Mouse (Mus musculus) skeletal muscle tissue, adult 2 months (tissue): Measurements from ENCODE around the gene Acoxl.
"Not testable (repeated sequence)": the region's sequence is repeated elsewhere in the genome, so short reads cannot be mapped to it uniquely, and the experiment has no call there.

Source experiments
- DNase-seq: peaks from one replicate; pipeline ENCODE4 v3.0.0-alpha.2; 2012; ENCODE audit warnings: low read depth, low spot score

The Acoxl gene

DNA sequence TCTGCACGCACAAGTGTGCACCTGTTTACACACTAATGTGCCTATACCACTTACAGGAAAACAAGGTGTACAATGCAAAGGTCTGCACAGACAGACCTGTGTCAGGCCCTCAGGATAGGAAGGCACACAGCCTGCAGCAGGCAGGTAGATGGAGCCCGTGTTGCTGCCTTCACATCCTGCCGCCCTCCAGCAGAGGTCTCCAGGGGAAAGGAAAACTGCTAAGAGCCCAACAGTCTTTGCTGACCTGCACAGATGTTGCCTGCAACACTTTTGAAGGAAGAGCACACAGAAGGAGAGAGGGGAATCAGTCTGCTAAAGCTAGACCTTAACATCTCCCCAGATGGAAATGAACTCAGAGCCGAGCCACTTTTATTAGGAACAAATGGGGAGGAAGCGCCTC lies 240.2 kb downstream of the Acoxl start:
- peak; percentile 22 for DNase-seq

DNA sequence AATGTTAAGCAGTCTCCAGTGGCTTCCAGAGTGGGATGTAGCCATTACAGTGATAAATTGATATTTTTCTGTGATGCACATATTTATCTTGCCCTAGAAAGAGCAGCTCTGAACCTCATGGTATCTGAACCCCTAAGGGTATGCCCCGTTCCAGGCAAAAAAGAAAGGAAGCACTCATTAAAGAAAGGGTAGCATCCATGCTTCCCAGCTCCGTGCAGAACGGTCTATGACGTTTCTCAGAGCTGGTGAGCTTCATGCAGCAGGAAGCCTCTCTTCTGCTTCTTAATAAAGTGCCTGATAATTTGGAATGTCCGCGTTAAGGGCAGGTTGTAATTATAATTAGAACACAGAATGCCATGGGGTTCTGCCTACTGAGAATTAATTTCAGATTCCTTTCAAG lies 240.6 kb downstream of the Acoxl start:
- no peak for DNase-seq

DNA sequence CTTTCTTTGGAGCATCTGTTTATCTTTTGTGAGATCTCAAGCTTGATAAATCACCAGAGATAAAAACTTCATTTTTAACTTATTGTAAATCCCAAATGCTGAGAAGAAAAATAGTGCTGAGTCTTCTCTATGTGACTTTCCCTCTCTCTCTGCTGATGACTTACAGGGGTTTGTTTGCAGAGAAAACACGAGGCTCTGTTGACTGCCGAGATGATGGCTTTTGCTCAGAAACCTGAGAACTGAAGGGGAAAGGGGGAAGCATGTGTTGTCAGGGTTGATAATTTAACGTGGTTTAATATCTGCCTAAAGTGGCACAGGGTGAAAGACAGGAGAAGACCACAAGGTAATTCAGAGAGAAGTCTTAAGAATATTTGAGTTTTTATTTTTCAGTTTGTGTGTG lies 245.2 kb downstream of the Acoxl start:
- no peak for DNase-seq

DNA sequence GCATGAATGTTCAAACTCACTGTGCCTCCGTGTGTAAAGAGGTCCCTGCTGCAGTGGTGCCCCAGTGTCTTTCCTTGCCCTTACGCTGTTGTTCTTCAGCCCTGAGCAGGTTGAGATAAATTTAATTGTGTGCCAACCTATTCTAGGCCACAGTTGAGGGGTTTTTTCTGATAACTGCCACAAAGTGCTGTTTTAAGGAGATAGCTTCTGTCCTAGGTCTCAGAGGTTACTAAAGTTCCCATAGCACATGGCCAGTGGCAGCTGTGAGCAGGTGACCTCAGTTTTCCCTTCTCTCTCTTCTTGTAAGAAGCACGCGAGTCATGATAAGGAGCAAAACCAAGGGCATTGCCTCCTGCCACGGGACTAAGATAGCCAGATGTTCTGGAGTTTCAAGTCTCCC lies 245.9 kb downstream of the Acoxl start:
- no peak for DNase-seq

DNA sequence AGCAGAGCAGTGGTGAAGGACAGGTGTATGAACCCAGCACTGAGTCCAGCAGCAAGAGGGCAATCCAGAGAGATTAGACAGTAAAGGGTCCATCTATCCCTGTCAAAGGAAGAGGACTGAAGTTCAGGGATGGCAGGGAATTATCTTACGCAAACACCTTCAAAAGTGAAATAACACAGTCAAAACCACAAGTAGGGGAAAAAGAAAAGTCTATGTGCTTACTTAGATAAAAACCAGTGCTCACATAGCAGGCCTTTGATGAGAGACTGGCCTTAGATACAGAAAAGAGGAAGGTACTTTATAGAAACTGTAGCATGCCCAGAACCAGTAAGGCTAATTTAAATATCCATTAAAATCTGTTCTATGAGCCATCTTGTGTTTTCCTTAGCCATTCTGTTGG lies 246.8 kb downstream of the Acoxl start:
- DNase-seq, result no peak

DNA sequence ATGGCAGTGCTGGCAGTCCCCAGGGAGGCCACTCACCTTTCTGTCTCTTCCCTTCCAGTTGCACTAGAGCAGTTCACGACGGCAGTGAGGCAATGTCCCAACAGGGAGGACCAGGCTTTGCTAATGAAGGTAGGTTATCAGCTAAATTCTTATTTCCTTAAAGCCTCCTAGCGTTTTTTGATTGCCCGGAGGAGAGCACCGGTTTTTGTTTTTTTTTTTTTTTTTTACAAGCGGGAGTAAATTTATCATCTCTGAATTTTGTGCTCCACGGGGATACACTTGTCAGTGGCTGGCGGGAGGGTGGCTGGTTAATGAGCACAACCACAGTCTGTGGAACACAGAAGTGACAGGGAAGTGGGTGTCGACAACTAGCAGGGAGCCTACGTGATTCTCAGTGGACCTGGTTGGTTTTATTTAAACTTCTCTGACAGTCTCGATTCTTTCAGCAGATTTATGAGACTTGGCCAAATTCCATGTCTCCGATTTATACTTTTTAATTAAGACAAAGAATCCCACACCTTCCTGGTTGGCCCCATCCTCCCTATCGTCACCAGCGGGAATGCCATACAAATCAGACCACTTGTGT lies 247.7 kb downstream of the Acoxl start:
- no peak for DNase-seq

DNA sequence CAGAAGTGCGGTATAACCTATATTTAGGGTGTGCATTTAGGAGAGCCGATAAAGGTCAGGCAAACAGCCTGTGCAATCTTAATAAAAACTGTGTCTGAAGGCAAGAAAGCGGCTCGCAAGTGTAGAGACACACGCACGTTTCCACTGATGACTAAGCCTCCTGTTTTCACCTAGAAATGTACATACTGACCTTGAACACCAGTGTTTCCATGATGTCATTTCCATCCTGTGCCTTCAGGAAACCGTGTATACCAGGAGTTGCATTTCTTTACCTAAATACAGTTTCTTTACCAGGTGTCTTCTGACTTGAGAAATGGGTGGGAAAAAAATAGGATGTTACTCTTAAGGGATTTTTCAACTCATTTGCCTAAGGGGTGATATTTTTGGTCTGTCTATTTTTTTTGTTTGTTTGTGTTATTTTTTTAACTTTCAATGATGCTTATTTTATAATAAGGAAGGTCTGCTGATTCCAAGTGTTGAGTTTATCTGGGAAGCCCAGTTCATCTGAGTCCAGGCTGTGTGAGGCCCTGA lies 248.4 kb downstream of the Acoxl start:
- no peak for DNase-seq

DNA sequence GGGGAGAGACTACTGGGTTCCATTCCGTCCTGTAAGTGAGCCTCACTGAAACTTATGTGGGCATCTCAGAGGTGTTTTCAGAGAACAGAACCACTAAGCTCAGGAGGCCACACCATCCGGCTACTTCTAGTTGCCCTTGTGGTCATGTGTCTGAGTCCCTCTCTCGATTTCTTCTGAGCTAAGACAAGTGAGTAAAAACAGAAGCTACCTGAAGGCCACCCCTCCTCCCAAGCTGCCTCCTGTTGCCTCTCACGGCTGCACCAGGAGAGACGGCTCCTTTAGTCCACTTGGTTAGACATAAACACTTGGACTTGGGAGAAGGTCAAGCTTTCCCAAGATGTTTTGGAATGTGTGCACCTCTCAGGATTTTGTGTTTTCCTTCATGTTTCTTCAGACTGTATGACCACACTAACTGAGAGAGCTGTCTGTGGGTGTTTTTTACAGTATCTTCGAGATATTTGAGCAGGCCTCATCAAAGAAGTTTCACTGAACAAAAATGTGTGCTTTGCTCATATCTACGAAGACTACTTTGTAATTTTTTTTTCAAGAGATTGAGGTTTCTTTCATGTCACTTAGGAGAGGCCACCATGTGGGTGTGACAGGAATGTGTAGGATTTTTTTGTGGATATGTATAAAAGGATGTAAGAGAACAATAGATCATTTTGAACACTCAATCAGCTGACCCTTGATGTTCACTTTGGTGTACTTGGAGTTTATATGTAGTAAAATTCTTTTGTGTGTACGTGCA lies 249.3 kb downstream of the Acoxl start:
- DNase-seq, result no peak

DNA sequence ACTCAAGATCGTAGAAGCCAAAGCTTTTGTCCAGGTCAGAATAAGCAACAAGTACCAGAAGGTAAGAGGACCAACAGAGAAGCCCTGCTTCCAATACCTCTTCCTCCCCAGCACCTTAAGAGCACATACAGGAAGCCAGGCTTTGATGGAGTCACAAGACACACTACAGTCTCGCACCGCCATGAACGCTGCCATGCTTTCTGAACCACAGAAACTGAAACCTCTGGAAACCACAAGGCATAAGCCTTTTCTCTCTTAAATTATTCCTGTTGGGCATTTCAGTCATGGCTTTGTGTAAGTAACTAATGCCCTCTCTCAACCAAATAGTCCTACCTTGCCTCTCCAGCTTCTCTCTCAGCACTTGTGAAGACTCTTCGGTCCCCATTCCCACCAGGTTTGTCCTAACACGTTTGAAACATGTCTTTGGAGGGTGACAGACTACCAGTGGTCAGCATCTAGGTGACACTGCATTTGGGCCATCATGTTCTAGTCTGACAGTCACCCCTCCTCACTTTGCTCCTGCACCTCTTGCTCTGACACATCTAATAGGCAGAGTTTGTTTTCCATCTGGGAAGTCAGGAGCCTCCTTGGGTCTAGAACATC lies 251.7 kb downstream of the Acoxl start:
- no peak for DNase-seq

DNA sequence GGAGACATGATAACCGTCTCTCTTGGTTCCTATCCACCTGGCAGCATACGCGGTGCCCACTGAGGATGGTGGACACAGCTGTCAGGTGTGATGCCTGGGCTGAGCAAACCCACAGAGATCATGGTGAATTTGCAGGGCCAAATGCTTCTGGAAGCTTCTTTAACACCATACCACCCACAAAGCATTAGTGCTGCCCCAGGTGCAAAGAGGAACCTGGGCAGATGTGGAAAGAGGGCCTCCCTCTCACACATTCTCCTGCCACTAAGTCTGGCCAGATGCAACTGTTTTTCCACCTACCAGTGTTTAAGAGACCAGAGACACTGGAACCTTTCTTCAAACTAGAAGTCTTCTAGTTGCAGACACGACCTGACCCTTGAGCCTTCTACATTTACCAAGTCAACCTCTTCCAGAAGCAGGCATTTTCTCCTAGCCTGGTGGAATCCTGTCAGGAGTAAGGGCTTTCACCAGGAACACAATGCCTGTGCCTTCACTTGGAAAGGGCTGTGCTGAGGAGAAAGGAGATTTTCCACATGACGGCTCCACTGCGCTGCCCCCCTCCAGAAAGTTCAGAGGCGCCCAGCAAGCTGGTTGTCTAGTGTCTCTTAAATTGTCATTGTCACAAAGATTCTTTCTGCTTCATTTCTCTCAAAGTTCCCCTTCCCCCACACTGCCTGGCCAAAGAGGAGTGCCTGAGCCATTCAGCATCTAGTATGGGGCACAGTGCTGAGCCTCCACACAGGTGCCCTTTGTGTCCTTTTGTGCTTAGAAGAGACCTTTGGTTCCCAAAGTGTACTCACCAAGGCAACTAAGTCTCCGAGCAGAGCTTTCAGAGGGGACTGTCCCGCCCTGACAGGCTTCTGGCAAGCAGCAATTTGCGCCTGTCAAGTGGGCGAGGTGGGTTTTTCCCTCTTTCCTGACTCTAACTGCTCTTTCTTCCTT lies 253.0 kb downstream of the Acoxl start:
- DNase-seq, result no peak

DNA sequence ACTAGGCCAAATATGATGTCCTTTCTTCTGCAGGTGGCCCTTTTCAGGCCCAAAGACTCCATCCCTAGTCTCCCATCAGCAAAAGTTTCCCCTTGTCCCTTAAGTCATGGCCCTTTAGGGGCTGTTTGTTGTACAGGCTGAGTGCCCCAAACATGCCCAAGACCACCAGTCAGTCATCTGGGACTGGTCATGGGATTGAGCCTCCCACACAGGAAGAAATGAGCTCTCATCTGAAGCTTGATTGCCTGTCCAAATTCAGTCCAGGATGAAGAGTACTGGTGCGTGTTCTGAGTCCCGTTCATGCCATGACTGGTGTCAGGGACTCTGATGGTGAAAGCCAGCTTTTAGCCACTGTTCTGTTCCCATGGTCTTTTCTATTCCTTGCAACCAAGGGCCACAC lies 253.8 kb downstream of the Acoxl start:
- no peak for DNase-seq

DNA sequence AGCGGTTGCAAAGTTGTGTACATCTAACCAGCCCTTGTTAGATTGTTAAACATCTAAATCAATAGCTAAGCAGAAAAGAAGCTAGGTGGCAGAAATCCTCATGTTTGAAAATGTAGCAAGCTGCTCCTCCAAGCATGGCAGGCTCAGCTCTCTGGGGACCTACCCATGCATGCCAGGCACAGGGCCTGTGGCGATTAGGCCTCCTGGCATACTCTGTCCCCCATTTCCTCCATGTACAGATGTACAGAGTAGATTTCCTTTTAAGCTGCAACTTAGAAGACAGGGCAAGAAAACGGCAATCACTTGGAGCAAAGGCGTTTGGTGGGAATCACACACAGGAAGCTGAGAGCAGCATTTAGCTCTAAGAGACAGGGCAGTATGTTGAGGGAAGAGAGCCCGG lies 255.5 kb downstream of the Acoxl start:
- DNase-seq, result no peak

DNA sequence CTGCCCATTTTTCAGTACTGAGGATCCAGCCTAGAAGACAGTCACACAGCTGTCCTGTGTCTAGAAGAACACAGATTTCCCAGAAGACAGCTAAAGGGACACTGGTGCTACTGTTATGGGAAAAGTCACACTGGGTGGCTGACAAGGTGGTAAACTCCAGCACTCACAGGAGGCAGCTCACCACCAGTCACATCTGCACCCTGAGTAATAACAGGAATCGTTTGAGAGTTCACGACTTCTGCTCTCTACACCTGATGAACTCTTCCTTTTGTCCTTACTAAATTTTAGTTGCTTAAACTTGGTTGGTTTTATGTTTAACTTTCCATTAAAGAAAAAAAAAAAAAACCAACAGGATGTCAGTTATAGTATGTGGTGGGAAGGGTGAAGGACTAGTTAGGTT lies 255.9 kb downstream of the Acoxl start:
- no peak for DNase-seq

DNA sequence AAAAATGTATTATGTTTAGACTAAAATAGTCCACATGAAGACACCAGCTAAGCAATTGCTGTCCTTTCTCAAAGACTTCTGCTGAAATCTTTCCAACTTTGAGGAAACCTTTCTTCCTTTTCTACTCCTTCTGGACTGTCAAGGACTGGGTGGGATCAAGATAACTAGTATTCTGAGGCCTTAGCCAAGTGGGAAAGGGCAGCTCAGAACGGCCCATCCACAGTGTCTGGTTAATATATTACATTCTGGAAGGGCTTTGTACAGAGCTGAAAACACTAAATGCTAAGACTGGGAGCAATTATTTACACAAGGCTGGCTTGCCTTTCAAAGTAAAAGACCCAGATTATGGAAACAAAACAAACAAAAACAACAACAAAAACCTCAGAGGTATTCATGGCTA lies 256.6 kb downstream of the Acoxl start:
- DNase-seq, result no peak

DNA sequence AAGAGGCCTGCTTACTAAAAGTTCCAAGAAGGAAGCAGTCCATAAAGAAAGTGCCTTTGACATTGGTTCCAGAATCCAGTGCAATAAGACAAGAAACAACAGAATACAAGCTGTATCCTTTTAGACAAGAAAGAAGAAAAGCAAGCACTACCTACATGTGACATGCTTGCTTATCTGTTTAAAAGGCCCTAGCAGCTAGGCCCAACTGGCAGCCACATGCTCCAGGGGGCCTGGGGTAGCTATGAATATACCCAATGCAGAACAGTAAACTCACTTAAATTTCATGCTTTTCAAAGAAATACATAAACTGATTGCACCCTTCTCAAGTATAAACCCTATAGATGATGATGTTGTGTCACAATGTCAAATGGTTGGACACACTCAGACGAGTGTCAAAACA lies 257.4 kb downstream of the Acoxl start:
- DNase-seq, result no peak

DNA sequence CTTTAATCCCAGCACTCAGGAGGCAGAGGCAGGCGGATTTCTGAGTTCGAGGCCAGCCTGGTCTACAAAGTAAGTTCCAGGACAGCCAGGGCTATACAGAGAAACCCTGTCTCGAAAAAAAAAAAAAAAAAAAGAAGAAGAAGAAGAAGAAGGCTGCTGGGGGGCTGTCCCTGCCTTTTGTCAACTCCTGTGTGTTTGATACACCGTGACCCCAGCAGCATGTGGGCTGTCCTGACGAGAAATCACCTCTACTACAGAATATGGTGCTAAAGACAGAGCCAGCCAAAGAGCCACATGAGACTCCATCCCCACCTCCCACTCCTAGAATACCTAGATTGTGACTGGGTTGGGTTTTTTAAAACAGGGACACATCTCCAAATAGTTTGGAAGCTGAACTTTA lies 259.4 kb downstream of the Acoxl start:
- not testable (repeated sequence) for DNase-seq

DNA sequence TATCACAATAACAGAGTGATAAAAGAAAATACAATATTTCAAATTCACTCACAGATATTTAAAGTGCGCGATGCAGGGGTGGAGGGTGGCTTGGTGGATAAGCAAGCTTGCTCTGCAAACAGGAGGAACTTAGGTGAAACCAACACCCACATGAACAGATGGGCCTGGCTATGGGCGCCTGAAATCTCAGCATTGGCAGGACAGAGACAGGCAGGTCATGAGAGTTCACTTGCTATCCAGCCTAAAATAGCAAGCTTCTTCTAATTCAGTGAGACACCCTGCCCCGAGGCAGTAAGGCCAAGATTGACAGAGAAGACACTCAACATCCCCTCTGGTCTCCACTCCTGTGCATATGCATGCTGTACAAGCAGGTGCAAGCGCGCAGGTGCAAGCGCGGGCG lies 263.4 kb downstream of the Acoxl start:
- DNase-seq, result peak; percentile 76

DNA sequence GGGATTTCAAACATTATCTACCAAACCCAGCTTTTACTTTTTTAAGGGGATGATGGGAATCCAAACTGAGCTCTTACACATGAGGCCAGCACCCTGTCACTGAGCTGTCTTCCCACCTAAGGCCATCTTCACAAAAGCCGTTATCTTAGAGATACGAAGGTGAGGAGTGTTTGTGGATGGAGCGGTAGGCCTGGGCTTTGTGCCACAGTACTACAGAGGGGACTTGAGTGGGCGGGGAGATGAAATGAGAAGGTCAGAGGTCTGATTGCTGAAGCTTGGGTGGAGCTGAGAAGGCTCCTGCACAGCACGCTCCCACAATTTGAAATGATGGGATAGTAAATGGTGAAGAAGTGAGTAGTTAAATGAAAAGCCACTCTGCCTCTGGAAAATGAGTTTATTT lies 266.1 kb downstream of the Acoxl start:
- DNase-seq, result no peak

DNA sequence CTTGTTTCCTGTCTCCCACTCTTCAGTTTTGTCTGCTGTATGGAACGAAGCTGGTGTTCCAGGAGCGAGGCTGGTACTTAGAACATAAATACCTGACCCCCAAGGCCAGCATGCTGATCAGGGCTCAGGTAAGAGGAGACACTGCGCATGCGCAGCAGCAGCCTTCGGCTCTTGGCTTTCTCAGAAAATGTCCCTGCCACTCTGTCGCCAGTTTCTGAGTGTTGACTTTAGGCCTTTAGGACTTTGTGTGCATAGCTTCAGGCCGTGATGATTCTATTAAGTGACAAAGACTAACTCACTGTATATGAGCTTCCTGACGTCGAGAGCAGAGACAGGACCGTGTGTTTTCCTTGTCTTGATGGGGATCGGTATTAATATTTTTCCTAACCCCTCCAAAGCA lies 267.0 kb downstream of the Acoxl start:
- no peak for DNase-seq

DNA sequence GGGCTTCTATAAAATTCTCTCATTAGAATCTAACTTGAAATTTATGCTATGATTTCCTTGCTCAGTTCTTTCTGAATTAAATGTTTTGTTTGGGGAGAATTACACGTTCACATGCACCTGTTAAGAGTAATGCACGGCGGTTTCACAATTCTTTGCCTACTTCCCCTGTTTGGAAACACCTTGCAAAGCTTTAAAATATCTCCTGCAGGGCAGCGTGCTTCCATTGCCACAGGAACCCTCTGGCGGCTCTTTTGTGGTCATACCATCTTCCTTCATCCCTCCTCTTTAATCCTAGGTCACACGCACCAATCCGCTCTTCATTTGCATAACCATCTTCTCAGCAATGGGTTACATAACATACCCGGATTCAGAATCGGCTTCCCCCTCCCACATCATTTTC lies 272.9 kb downstream of the Acoxl start:
- DNase-seq, result no peak

DNA sequence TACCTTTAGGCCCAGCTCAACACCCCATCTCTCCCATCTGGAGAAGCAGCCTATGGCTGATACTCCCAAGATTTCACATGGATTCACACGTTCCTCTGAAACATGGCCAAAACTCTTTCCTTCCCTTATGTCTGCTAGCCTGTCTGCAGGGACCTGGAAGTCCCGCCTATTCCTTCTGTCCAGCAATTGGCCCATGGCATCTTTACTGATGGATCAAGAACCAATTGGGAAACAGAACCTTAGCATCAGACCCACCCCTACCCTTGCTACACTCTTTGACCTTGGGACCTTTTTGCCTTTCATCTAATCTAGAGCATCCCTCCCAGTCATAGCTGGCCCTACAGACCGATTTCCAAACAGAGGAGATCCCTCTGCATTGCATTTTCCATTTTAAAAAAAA lies 275.9 kb downstream of the Acoxl start:
- no peak for DNase-seq

DNA sequence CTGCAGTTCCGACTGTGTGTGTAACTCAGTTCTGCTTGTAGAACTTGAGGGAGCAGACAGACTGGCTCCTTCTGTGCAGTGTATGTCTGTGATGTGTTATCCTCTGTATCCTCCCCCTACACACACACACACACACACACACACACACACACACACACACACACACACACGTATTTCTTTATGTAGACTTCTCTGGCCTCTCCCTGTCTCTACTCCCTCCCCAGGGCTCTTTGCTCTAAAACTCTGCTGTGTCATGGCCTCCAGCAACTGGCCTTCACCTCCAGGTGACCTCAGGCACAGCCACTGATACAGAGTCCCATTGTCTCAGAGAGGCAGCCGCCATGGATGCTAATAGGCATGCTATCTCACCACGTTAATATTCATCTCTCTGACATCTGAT lies 276.9 kb downstream of the Acoxl start:
- DNase-seq, result no peak
